Mouse (Mus musculus) testis, adult 2 months (tissue): ENCODE measurements around the gene Pepd. TPM values are rescaled to one million over a fixed set of nuclear protein-coding genes. Genes with fewer than 3 reads are reported as not detected.

Experiments
- H3K27ac ChIP-seq: fragments of 200-500 bp; 2 replicates; pipeline ENCODE4 v1.5.1; 2012; ENCODE audit warnings: low read depth, low read length; ENCODE audit not compliant: control insufficient read depth, insufficient read depth
- H3K27me3 ChIP-seq: fragments of 200-500 bp; 2 replicates; pipeline ENCODE4 v1.6.1; 2012; ENCODE audit warnings: mild to moderate bottlenecking, low read length, moderate library complexity; ENCODE audit not compliant: control insufficient read depth, insufficient read depth
- H3K36me3 ChIP-seq: fragments of 200-500 bp; 2 replicates; pipeline ENCODE4 v1.6.1; 2012; ENCODE audit warnings: mild to moderate bottlenecking, low read length; ENCODE audit not compliant: control insufficient read depth, insufficient read depth
- H3K4me1 ChIP-seq: fragments of 200-500 bp; 2 replicates; pipeline ENCODE4 v1.6.1; 2012; ENCODE audit warnings: low read length; ENCODE audit not compliant: control insufficient read depth, insufficient read depth
- H3K4me3 ChIP-seq: fragments of 200-500 bp; 2 replicates; pipeline ENCODE4 v1.5.1; 2012; ENCODE audit warnings: low read depth, mild to moderate bottlenecking, low read length, moderate library complexity, mixed read lengths; ENCODE audit not compliant: control insufficient read depth
- CTCF ChIP-seq: fragments of 200-500 bp; IDR thresholded peaks from 2 replicates; pipeline ENCODE4 v1.5.1; 2012; ENCODE audit warnings: low read depth, mild to moderate bottlenecking, inconsistent platforms, low read length, moderate library complexity; ENCODE audit not compliant: control insufficient read depth, insufficient read depth, insufficient replicate concordance
- POLR2A ChIP-seq: fragments of 200-500 bp; IDR thresholded peaks from 2 replicates; pipeline ENCODE4 v1.6.1; 2012; ENCODE audit warnings: low read depth, mild to moderate bottlenecking, inconsistent platforms, low read length, moderate library complexity; ENCODE audit not compliant: control insufficient read depth
- polyA plus RNA-seq: library from polyadenylated mRNA; depleted of rRNA; stranded (reverse); fragments of >200 nt; gene quantifications from 2 replicates; pipeline ENCODE4 v1.2.3, GENCODE M21; 2012

Pepd gene
- polyA plus RNA-seq, 1 experiment, result 15.4 TPM

DNA sequence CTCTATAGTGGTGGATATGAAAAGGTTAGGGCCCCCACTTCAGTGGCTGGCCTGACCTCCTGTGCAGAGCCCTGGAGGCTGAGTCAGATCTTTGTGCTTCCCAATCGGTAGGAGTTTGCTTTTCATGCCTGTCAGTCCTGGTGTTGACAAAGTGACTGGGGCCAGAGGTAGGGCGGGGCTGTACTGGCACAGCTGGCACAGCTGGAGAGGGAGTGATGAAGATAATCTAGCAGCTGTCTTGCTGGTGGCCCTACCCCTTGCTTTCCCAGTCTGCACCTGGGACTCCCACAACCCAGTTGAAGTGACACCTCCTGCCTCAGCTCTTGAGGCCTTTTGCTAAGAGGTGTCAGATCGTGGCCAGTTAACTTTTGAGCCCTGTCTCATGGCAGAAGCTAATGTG, 21.0 kb downstream of the Pepd start:
- no peaks in the 10 kb centered on the region for H3K36me3 ChIP-seq
- no peaks in the 10 kb centered on the region for H3K4me1 ChIP-seq
- H3K27ac ChIP-seq, result no peak overlapping the region
- TF ChIP-seq POLR2A (no peak), CTCF (no peak)
- no peak overlapping the region for H3K4me3 ChIP-seq
- no peaks in the 10 kb centered on the region for H3K27me3 ChIP-seq

DNA sequence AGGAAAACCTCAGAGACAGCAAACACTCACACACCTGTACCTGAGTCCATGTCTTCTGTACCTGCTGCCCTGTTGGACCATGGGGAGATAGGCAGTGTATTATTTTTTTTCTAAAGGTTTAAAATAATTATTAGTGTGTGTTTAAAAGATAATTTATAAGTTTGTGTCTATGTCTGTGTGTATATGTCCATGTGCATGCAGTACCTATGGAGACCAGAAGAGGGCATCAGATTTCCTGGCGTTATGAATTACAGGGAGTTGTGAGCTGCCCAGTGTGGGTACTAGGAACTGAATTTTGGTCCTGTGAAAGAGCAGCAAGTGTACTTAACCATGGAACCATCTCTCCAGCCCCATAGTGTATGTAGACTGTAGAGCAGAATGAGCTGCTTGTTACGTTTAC, 24.2 kb downstream of the Pepd start:
- no peaks in the 10 kb centered on the region; the same call in 1 of the 2 replicates for H3K4me1 ChIP-seq
- H3K27ac ChIP-seq, result no peak overlapping the region
- H3K27me3 ChIP-seq, result no peaks in the 10 kb centered on the region
- TF ChIP-seq POLR2A, result no peak
- no peak overlapping the region for H3K4me3 ChIP-seq
- no peaks in the 10 kb centered on the region for H3K36me3 ChIP-seq

DNA sequence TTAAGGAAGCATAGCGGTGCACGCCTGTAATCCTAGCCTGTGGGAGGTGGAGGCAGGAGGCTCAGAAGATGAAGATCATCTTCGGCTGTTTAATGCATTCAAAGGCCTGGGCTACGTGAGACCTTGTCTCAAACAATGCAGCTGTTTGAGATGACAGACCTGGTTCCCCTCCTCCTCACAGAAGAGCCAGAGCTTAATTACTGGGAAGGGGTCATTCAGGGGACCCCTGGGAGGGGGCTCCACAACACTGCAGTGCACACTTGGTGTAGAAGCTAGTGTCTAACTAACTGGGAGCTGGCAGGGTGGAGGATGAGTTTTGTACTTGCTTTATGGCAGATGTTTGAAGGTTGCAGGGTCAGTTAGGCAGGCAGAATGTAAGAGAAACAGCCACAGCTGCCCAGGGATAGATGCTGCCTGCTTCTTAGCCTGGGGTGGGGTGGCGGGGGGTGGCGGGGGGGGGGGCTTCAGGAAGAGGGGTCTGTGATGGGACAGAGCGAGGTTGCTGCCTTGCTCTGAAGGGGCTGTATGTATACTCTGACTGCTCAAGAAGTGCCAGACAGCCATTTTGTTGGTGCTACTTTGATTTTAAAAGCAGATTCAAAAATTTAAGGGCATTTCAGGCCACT, 26.6 kb downstream of the Pepd start:
- Histone ChIP-seq H3K36me3 (no peaks in the 10 kb centered on the region), H3K4me3 (no peak overlapping the region), H3K4me1 (no peaks in the 10 kb centered on the region; the same call in 1 of the 2 replicates), H3K27ac (no peak overlapping the region), H3K27me3 (no peaks in the 10 kb centered on the region)
- TF ChIP-seq CTCF, result no peak
- no peak for TF ChIP-seq POLR2A

DNA sequence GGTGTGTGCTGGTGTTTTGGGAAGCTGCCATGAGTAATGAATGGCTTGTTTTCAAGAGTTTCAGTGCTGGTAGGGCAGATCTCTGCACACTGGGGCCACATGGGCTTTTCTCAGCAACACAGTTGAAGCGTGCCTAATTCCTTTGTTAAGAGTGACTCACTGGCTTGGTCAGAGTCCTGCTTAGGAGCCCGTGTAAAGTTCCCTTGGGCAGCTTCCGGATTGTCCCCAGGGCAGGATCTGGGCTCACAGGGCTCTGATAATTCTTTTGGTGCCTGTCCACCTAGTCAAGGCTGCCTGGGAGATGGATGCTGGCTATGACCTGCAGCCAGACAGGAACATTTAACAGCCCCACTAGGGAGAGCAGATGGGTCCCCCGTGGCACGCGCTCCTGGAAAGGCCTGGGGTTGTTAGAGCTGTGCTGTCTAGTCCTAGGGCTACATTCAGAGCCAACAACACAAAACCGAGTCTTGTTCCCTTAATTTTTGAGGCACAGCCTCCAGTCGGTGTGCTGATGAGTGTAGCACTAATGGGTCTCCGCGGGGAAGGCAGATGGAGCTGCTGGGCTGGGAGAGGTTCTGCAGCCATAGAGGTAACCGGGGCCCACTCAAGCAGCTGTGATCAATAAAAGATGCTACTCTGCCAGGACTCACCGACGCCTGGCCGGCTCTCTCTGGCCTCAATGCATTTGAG, 27.2 kb downstream of the Pepd start:
- TF ChIP-seq POLR2A, result no peak
- no peak for TF ChIP-seq CTCF
- Histone ChIP-seq H3K4me3 (no peak overlapping the region), H3K4me1 (no peaks in the 10 kb centered on the region; the same call in 1 of the 2 replicates), H3K27me3 (no peaks in the 10 kb centered on the region), H3K27ac (no peak overlapping the region), H3K36me3 (no peaks in the 10 kb centered on the region)

DNA sequence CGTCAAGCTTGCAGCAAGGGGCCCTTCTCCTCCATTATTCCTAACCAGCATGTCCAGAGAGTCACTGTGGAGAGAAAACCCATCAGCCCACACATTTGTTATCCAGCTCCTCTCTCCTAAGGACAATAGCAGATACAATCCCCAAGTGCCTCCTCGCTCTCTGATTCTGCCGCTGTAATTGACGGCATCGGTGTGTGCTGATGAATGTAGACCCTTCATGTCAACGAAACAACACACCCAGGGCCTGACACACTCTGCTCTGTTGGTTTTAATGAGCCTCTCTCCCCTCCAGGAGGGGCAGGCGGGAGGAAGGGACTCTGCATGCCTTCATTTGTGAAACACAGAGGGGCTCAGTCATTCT, 27.8 kb downstream of the Pepd start:
- H3K4me3 ChIP-seq, result no peak overlapping the region
- H3K36me3 ChIP-seq, result no peaks in the 10 kb centered on the region
- H3K4me1 ChIP-seq, result no peaks in the 10 kb centered on the region; the same call in 1 of the 2 replicates
- no peaks in the 10 kb centered on the region for H3K27me3 ChIP-seq
- TF ChIP-seq POLR2A, result no peak
- no peak overlapping the region for H3K27ac ChIP-seq

DNA sequence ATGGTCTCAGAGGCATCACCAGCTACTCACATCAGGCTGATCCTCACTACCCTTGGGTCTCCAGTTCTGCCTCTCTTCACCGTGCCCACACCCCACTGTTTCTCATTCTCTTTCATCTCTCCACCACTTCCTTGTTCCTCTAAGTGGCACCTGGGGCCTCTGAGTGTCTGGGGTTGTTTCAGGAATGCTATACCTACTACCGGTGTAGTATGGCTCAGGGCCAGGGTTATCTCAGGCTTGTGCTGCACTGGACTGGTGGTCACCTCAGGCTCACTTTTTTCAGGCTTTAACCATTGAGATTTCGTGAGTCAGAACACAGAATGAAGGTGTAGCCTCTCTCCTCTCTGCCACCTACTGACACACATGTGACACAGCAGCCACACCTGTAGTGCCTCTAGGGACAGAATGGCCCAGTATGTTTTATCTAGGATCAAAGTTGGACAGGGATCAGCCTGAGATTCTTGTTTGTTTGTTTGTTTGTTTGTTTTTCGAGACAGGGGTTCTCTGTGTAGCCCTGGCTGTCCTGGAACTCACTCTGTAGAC, 31.5 kb downstream of the Pepd start:
- no peaks in the 10 kb centered on the region; the same call in 1 of the 2 replicates for H3K4me1 ChIP-seq
- H3K27ac ChIP-seq, result no peak overlapping the region
- H3K36me3 ChIP-seq, result no peaks in the 10 kb centered on the region
- H3K27me3 ChIP-seq, result no peaks in the 10 kb centered on the region
- TF ChIP-seq POLR2A, result no peak
- no peak for TF ChIP-seq CTCF
- H3K4me3 ChIP-seq, result no peak overlapping the region

DNA sequence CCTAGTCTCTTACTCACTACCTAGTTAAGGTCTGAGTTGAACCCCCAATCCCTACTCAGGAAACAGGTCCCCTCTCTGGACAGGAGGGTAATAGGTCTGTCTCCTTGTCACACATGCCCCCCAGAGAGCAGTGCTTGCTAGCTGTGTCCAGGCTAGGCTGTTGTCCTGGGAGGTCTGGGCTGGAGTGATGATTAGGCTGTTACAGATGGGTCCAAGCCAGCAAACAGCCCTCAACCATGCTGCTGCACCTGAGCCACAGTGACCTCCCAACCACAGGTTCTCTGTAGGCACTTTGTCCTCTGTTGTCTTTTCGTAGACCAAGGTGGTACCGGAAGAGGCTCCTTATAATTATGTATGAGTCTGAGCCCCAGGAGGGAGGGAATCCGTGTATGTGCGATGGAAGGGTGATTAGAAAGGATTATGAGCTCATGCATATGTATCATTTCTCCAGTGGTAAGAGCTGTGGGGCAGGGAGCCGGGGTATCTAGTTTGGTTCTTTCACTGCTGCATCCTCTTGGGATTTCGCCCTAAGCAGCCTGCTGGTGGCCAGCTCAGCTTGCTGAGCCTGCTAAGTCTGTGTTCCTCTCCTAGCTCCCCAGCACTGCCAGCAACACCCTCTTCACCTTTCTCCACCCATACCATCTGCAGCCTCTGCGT, 34.2 kb downstream of the Pepd start:
- no peak overlapping the region for H3K4me3 ChIP-seq
- H3K36me3 ChIP-seq, result no peaks in the 10 kb centered on the region
- no peaks in the 10 kb centered on the region for H3K27me3 ChIP-seq
- H3K4me1 ChIP-seq, result no peaks in the 10 kb centered on the region
- TF ChIP-seq POLR2A (no peak), CTCF (no peak)
- H3K27ac ChIP-seq, result no peak overlapping the region
